Mouse (Mus musculus): ENCODE measurements at regions not wholly inside any gene's neighbourhood (a gene's known extent, or its start where the extent isn't known, plus 50 kb on each side); places are given as distances from the start of the nearest gene placed in this dataset.
"Not testable (repeated sequence)": the region's sequence is repeated elsewhere in the genome, so short reads cannot be mapped to it uniquely, and the experiment has no call there.

DNA sequence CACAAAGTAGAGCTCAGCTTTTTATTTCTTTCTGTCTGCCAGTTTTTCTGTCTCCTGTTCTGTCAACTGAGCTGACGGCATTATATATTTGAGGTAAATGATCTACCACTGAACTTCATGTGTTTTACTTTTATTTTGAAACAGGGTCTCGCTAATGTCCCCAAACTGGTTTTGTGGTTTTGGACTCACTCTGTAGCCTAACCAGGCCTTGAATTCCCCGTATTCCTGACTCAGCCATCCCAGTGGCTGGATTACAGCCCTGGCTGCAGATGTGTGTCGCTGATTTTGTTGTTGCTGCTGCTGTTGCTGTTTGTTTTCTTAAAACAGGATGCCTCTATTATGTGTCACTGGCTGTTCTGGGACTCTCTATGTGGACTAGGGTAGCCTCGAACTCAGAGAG, 317.3 kb upstream of the Irx1 start:
- CTCF ChIA-PET = no interaction called here

DNA sequence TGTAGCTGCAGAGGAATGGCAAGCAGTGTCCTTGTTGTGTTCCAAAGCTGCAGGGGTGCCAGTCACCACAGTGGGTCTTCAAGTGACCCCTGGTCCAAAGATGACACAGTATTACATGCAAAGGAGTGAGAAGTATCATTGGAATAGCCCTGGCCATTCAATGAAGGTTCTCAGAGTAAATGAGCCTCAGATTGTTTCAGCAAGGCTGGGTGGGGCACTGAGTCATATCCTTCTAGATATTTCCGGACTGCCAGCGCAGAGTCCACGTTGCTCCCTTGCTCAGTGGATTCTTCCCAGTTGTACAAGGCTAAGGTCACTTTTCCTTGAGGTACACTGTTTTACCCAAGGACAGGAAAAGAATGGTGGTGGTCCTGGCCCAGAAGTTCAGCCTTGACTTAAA, 319.2 kb upstream of the Irx1 start:
- CTCF ChIA-PET = no interaction called here

GRCm38 (mm10) chr13:72283701-72284100, 320.2 kb upstream of the Irx1 start:
- CTCF ChIA-PET = no interaction called here

- CTCF ChIA-PET = no interaction called here
Observed at GRCm38 (mm10) chr13:72286301-72286700, 322.8 kb upstream of the Irx1 start.

DNA sequence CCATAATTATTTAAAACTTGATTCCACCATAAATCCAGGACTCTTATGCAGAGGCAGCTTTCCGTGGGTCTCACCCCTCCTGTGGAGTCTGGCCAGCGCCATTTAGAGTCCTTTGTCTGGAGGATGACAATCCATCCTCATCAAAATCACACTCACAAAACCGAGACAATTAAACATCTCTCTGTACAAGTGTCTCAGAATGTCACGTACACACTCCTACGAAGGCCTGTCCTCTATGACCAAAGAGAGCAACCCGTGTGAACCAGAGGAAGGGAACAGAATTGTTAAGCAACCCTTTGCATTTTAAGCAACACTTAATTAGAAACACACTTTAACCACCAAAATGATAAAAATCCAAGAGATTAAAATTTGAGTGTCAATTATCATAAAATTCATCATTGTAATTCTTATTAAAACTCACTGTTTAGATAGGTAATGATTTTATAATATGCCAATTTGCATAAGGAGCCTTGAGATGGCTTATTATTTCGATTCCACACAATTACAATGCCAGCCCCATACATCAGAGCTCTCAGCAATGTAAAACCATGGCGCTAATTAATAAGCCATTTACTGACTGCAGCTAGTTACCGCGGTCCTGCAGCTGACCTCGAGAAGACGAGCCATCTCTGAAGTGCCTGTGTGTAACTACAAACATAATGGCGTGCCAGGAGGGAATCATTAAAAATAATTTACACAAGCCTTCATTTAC, 325.0 kb upstream of the Irx1 start:
- CTCF ChIA-PET = interaction anchor here (0.7 kb wide), 1 partner anchor 13 kb away, joined by 3 read pairs; no protein-coding TSS in a partner anchor

DNA sequence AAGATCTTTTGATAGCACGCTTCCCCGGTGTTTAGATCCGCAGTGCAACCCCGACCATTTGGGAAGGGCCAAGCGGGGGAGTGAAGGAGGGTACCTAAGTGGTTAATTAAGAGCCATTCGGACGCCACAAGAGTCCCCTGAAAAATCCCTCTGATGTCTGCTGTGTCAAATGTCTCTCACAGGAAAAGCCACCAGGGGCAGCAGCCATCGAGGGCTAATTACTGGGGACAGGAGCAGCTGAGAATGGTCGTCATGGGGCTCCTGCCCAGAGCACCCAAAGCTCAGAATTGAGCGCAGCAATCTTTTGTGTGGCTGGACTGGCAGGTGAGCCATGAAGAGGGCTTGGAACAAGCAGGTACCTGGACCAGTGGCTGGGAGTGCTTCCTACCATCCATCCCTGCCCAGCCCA, 325.6 kb upstream of the Irx1 start:
- CTCF ChIA-PET = interaction anchor here (0.7 kb wide), 1 partner anchor 13 kb away, joined by 3 read pairs; no protein-coding TSS in a partner anchor

- CTCF ChIA-PET = no interaction called here
Observed at GRCm38 (mm10) chr13:72292361-72292760, 328.8 kb upstream of the Irx1 start.

- CTCF ChIA-PET = no interaction called here
Observed at GRCm38 (mm10) chr13:72293059-72293694, 329.7 kb upstream of the Irx1 start.

DNA sequence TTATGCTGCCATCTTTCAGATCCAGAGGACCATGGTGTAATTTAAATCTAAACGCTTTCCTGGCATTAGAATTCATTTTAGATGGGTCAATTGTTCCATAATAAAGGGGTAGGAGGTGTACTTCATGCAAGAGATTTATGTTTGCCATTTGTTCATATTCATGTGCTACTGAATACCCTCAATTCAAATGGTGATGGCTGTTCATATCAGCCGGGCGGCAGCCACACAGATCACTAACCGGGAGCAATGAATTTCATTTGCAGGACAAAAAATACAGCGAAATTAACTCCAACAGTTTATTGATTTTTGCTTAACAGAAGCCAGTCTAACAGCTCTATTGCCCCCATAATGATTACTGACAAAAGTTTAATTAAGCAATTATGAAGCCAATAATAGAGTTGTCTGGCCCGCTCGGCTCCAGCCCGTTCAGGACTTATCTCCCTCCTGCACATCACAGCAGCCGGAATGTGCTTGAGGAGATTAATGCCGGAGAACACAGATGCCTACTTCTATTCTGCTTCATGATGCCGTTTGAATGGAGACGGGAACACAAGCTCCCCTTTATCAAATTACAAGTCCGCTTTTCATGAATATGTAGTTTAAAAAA, 330.3 kb upstream of the Irx2 start:
- CTCF ChIA-PET = no interaction called here

DNA sequence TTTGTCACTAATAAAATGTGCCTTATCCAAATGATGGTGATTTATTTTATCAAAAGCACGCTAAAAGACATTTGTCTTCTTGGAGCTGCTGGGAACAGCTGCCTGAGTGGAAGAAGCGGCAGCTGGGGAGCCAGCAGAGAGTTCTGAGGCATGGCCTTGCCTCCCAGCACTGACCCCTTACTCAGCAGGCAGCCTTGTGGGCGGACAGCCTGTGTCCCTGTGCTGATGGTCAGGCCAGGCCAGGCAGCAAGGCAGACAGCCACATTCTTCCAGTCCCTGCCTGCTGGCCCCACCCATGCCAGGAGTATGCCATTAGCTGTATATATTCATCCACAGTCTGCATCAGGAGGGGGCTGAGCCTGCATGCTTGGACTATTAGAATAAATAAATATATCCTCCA, 329.0 kb upstream of the Irx2 start:
- CTCF ChIA-PET = no interaction called here

DNA sequence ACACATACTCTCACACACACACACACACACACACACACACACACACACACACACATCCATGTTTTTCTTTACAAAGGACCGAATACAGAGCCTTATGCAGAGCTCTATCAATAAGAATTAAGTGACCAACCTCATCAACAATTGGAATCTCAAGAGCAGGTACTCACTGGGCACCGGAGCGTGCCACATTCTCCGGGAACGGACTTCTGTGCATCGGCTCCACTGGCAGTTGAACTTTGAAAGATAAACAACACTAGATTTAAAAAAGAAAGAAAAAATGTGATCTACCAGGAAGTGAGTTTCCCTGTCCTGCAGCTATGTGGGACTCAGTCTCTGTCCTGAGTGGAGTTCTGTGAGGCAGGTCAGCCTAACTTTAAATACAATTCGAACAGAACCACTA, 327.5 kb upstream of the Irx2 start:
- CTCF ChIA-PET = no interaction called here

GRCm38 (mm10) chr13:72301841-72302240, 326.8 kb upstream of the Irx2 start:
- CTCF ChIA-PET = interaction anchor here (0.5 to 0.6 kb wide), 2 partner anchors 9 to 13 kb away, joined by 3 to 4 read pairs; no protein-coding TSS in a partner anchor

DNA sequence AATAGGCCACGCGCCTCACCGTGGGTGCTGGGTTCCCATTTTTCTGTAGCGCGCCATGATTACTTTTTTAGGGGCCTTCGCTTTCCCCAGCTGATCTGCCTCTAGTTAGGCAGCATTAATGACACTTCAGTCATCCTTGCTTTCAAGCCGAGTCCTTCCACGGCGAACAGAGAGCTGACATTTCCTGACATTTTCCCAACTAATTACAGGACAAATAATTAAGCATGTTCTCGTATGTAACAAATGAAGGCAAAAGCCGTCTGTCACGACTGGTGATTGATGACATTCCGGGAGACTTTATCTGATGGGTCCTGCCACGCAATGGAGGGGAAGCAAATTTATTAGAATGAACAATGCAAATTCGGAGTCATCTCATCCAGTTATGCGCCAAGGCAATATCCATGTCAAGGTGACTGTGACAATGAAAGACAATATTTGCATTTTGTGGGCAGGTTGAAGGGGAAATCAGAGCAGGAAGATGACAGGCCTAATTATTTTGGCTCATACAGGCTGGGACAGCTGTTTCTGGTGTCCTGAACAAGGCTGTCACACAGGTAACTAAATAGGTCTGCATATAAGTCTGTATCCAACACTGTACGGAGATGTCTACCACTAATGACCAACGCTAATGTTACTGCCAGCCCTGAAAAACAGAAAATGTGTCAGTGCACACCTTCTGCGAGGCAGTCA, 326.0 kb upstream of the Irx2 start:
- CTCF ChIA-PET = no interaction called here

DNA sequence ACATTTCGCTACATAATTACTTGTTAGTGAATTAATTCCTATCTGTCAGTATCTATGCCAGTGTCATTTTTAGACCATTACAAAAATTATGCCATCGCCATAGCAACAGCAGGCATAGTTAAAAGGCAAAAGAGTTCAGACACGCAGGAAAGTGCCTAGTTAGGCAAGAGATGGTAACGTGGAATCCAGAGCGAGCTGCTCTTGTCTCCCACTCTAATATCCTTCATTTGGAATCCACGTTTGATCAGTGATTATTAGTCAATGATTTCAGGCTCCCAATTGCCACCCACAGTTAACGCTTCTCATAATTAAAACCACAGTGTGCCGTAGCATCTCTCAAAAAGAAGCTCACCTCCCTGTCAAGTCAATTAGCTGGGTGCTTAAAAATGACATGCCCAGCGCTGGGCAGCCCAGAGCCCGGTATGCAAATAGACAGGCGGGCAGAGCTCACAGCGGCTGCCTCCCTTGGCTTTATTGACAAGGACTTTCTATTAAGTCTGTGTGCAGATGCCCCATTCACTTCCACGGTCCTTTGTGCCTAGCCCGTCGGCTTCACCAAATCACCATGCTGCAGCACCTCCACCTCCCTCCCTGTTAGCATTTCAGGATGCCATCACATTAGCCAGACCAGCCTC, 325.4 kb upstream of the Irx2 start:
- CTCF ChIA-PET = no interaction called here

GRCm38 (mm10) chr13:72324041-72324690, 304.5 kb upstream of the Irx2 start:
- CTCF ChIA-PET = no interaction called here

DNA sequence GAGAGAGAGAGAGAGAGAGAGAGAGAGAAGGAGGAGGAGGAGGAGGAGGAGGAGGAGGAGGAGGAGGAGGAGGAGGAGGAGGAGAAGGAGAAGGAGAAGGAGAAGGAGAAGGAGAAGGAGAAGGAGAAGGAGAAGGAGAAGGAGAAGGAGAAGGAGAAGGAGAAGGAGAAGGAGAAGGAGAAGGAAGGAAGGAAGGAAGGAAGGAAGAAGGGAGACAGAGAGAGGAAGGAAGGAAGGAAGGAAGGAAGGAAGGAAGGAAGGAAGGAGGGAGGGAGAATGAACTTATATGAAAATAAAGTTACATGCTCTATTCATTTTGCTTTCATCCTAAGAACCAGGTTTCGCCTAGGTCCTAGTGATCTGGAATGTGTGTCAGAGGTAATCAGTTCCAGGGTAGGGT, 302.4 kb upstream of the Irx2 start:
- CTCF ChIA-PET = not testable (repeated sequence)

- CTCF ChIA-PET = no interaction called here
Observed at GRCm38 (mm10) chr13:72345647-72346133, 282.9 kb upstream of the Irx2 start.

GRCm38 (mm10) chr13:72346207-72346943, 282.2 kb upstream of the Irx2 start:
- CTCF ChIA-PET = no interaction called here

DNA sequence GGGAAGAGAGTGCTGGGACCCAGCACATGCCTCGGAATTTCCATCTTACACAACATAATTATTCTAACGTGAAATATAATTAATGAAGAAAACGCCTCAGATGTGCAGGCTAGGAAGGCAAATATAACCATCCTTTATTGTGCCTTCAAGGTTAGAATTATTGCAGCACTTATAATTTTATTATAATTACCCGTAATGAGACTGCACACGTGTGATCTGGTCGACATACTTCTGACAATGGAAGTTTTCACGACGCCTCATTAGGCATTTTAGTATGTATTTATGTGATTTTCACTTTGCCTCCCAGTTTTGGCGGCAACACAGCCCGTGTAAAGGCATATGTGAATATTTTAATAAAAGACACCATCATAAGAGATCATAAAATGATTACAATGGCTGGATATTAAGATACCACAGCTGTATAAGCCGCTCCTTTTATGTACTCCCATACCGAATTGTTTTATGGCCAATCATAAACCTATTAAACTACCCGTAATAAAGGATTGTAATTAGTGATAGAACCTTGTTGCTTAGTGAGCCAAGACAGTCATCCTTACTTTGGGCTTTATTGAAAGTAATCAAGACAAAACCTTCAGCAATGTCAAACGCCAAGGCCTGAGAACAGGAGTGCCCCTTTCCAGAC, 281.6 kb upstream of the Irx2 start:
- CTCF ChIA-PET = no interaction called here

- CTCF ChIA-PET = no interaction called here
Observed at GRCm38 (mm10) chr13:72352641-72353181, 275.9 kb upstream of the Irx2 start.

Data from spleen, embryonic (tissue).